Mouse (Mus musculus) T-cell, adult 2 months (primary cell): ENCODE measurements around the gene Ext2.

Source experiments
- DNase-seq: peaks from one replicate; pipeline ENCODE4 v3.0.0; 2022; ENCODE audit warnings: low spot score

Ext2 gene

GRCm38 (mm10) chr2:93822045-93822749 lies at the start of gene Ext2:
Ext2 (minus strand) TSS chr2:93822568.
- DNase-seq = peak; percentile 89

- DNase-seq = no peak
Observed at GRCm38 (mm10) chr2:93871411-93871925, 49.1 kb upstream of the Ext2 start.

GRCm38 (mm10) chr2:93870842-93871241 lies 48.5 kb upstream of the Ext2 start:
- DNase-seq = peak; percentile 12

- no peak for DNase-seq
Observed at GRCm38 (mm10) chr2:93869107-93869600, 46.8 kb upstream of the Ext2 start, which contains the start of gene Accsl. Accsl (minus strand) TSS chr2:93869157.

- DNase-seq = no peak
Observed at GRCm38 (mm10) chr2:93868566-93868965, 46.2 kb upstream of the Ext2 start.

- no peak for DNase-seq
Observed at GRCm38 (mm10) chr2:93863229-93863628, 40.9 kb upstream of the Ext2 start.

- DNase-seq = no peak
Observed at GRCm38 (mm10) chr2:93858845-93859244, 36.5 kb upstream of the Ext2 start.

- DNase-seq = no peak
Observed at GRCm38 (mm10) chr2:93851303-93851702, 28.9 kb upstream of the Ext2 start.

- DNase-seq = peak; percentile 35
Observed at GRCm38 (mm10) chr2:93850317-93850944, 28.1 kb upstream of the Ext2 start.

- DNase-seq = peak; percentile 54
Observed at GRCm38 (mm10) chr2:93849505-93850089, 27.2 kb upstream of the Ext2 start, which contains the start of gene Accs. Accs (minus strand) TSS chr2:93849943.

GRCm38 (mm10) chr2:93841349-93841748 lies 19.0 kb upstream of the Ext2 start:
- no peak for DNase-seq

- DNase-seq = no peak
Observed at GRCm38 (mm10) chr2:93840109-93840508, 17.7 kb upstream of the Ext2 start.

- no peak for DNase-seq
Observed at GRCm38 (mm10) chr2:93838931-93839330, 16.6 kb upstream of the Ext2 start.

- DNase-seq = no peak
Observed at GRCm38 (mm10) chr2:93836232-93836785, 13.9 kb upstream of the Ext2 start.

- DNase-seq = no peak
Observed at GRCm38 (mm10) chr2:93835596-93835995, 13.2 kb upstream of the Ext2 start.

- peak; percentile 78 for DNase-seq
Observed at GRCm38 (mm10) chr2:93823519-93823918, 1.2 kb upstream of the Ext2 start.

GRCm38 (mm10) chr2:93817791-93818190 lies 4.6 kb downstream of the Ext2 start:
- DNase-seq = no peak

- no peak for DNase-seq
Observed at GRCm38 (mm10) chr2:93813343-93813742, 9.0 kb downstream of the Ext2 start.

- DNase-seq = peak; percentile 57
Observed at GRCm38 (mm10) chr2:93811812-93812211, 10.6 kb downstream of the Ext2 start.

- no peak for DNase-seq
Observed at GRCm38 (mm10) chr2:93809931-93810330, 12.4 kb downstream of the Ext2 start.

GRCm38 (mm10) chr2:93808071-93808470 lies 14.3 kb downstream of the Ext2 start:
- DNase-seq = no peak

- DNase-seq = no peak
Observed at GRCm38 (mm10) chr2:93807440-93807839, 14.9 kb downstream of the Ext2 start.
